Mouse (Mus musculus): Measurements from ENCODE around the gene Gm10283.
"Not testable (repeated sequence)": the region's sequence is repeated elsewhere in the genome, so short reads cannot be mapped to it uniquely, and the experiment has no call there.

Gm10283 gene

DNA sequence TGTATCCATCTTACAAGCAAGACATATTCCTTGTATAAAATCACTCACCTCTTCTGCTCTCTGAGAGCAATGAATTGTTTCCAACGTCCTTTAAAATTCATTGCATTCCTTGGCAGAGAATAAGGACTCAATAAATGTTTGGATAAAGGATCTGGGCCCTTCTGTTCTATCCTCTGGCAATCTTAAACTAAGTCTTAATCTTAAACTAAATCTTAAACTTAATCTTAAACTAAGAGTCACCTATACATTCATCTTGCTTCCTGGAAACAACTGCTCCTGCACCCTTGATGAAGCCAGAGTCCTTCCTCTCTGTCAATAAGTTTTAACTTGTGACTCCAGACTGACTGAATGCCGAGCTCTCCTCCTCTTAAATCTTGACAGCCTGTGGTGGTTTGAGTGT is at the start of gene Gm10283:
Gene Gm10283 (minus strand): TSS at position 101 of the 400 bp plus-strand sequence.
- no peak for DNase-seq (ENCODE audit: low spot score)

DNA sequence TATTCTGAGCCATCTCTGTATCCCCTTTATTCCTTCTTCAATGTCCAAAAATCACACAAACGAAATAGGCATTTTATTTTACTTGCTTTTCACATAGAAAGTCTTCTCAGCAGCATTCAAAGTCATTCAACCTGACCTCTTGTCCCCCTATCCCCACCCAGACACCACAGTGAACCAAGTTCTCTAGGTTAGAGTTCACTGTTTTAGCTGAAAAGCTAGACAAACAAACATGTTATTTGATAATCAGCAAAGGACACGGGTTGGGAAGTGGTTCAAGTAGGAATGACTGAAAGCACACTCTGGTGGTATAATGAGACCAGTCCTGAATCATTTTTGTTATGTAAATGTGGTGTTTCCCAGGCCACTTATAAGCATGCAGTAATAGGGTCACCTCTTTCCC is 31.9 kb upstream of the Gm10283 start:
- DNase-seq (ENCODE audit: low spot score) = peak; percentile 2

DNA sequence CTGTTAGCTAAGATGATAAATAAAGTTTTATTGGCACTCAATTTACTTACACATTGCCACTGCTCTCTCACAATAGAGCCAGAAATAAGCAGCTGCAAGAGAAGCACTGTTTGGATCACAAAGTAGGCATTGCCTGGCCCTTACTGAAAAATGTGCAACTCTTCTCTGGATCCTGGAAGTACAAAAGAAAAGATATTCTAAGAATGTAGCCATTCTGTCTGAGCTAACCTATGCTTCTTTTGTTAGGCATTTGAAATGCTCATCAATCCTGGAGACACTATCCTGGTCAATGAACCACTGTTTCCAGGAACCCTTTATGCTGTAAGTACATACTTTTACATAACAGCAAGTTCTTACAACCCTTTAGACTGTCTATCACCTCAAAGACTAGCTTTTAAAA is 15.3 kb upstream of the Gm10283 start:
- no peak for DNase-seq (ENCODE audit: low spot score)

DNA sequence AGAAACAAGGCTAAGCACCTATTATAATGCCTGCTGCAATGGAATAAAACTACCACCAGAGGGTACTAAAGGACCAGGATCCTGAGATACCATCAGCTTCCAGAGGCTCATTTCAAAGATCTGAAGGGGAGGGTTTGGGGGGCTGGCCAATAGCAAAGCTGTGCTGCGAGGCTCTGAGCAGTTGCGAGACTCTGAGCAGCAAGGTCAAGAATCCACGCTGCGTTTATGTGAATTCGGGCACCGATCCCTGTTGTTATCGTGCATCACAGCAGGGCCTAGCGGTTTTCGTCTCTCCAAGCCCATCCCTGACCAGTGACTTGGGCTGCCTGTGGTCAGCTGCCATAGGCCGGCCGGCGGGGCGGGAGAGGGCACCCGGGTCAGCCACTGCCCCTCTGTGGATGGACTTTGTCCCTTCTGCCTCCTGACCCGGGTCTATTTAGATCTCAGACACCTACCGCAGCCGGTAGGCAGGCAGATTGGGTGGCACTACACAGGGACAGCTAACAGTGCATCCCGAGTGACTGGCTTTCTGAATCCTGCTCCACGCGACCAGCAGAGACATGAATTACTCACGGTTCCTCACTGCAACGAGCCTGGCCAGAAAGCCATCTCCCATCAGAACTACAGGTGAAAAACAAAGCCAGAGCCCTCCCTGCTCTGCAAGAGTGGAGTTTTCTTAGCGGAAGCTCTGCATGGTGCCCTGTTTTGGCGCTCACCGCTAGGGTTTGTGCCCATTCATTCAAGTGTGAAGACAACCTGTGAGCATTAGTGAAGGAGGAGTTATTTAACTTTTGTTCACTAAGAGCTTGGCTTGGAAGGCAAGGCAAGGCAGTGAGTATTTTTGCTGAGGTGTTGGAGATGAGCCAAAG is 2.9 kb upstream of the Gm10283 start, which contains the start of gene Aadat:
Gene Aadat (plus strand): TSS at position 280 of the 869 bp plus-strand sequence.
- peak; percentile 35 for DNase-seq (ENCODE audit: low spot score)

DNA sequence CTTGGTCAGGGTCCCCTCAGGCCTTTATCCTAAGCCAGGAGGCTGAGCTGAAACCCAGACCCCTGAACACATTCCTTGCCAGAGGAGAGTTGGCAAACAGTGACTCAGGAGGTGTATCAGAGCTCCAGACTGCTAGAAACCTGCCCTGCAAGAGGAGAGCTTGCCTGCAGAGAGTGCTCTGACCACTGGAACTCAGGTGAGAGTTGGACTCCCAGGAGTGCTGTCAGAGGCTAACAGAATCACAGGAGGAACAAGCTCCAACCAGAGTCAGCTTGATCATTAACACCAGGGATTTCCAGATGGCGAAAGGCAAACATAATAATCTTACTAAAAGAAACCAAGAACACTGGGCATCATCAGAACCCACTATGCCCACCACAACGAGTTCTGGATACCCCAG is 8.0 kb downstream of the Gm10283 start:
- DNase-seq (ENCODE audit: low spot score) = not testable (repeated sequence)

DNA sequence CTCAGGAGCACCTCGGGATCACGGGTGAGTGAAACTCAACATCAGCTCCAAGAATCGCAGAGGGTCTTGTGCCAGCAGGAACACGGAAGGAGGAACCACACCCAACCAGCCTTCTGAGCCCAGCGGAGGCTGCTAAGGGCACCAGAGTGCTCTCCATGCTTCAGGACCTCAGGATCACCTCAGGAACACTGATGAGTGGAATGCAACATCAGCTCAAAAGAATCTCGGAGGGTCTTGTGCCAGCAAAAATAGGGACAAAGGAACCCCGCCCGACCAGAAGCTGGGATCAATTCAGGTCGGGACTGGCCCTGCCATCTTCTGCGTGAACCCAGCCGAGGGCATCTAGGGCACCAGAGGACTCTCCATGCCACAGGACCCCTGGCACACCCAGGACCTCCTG is 8.4 kb downstream of the Gm10283 start:
- DNase-seq (ENCODE audit: low spot score) = no peak

DNA sequence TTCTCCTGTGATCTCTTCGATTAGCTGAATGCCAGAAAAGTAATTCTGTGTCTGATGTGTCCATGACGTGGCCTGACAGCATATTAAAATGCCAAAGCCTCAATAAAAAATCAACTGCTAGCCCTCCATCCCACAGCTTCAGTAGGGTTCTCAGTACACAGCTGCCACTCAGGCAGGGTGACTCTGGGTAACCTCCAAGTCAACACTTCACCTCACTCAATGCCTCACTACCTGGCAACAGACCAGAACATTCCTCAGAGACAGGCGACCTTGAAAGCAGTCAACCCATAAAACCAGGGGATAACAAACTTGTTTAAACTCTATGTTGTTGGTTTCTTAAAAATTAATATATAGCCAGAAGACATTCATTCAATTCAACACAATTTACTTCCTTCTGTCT is 10.5 kb downstream of the Gm10283 start:
- no peak for DNase-seq (ENCODE audit: low spot score)

DNA sequence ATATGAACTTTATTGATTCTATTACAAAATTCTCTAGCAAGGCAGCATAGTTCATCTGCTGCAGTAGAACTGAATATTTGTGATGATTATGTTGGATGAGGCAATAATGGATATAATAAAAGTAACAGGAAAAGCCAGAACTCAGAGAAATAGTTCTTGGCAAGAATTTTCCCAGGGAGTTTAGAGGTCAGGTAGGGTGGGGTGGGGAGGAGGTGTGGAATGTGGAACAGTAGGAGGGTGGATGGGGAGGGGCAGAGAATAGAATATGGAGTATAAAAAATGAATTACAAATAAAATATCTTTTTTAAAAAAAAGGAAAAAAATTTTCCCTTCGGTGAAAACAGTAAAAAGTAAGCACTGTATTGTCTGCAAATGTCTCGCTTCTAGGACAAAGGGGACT is 11.1 kb downstream of the Gm10283 start:
- no peak for DNase-seq (ENCODE audit: low spot score)

DNA sequence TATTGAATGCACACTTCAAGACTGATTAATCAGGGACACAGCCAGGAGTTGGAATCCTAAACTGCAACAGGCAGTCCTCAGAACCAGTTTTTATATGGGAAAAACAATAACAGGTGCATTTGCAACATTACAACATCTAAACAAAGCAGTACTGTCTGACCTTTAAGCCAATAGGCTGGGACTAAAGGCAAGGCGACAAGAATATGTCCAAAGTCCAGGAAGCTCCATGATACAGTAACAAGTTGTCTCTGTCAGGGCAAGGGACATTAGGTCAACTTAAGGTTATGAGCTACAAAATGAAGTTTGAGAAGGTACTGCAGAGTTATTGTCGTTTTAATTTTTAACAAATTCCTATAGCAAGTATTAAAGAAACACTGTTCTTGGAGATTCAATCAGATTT is 12.9 kb downstream of the Gm10283 start:
- DNase-seq (ENCODE audit: low spot score) = no peak

DNA sequence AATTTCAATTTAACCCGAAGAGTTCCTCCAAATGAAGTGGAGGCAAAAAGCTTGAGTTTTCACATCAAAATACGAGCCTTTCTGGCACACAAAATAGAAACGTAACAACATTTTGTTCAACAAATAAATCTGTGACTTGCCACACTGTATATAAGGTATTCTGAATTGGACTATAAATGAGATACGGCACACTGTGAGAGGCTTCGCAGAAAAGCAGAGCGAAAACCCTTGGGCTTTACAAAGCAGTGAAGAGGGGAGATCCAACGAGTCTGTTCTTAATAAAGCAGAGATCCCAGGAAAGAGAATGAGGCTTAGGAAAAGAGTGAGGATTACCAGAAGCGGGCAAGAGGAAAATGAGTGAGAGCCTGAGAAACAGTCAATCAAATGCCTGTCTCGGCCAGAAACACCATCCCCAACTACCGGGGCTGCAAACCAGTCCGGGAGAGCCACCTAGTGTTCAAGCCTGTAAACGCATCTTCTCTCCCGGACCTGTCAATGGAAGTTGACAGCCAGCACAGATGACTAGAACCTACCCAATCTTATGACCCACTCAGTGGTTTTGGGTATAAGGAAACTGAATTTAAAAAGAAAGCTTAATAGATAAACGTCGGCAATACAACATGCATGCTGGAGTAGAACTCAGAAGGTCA is 36.2 kb downstream of the Gm10283 start:
- peak; percentile 66 for DNase-seq (ENCODE audit: low spot score)

DNA sequence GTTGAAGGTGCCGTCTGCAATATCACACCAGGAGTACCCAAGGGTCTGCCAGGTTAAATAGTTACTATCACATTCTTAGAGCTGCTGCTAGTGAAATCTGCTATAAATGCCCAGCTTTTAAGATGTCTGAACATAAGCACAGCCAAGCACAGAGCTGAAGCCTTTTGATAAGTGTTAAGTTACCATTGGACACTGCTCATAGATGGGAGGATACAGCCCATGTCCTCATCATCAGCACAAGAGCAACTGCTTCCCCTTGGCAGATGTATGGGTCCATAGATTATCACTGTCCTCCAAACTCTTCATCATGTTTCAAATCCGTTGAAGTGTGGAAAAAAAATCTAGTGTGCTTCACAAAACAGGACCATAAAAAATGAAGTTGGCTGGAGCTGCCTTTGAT is 53.7 kb downstream of the Gm10283 start:
- no peak for DNase-seq (ENCODE audit: low spot score)

DNA sequence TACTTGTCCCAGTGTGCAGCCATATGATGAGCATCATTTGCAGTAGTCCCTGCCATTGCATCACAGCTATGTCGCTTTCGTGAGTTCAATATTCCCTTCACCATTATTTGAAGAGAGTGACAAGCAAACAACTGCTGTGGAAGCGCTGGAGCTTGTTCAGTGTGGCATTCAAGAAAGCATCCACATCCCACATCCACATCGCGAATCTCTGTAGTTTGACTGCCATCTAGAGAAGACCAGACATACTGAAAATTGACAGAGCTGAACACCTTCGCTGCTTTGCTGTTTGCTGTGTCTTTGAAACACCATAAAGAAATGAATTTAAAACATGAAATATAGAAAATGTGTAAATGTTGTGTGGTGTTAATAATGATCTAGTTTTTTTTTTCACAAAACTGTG is 58.0 kb downstream of the Gm10283 start:
- DNase-seq (ENCODE audit: low spot score) = no peak

DNA sequence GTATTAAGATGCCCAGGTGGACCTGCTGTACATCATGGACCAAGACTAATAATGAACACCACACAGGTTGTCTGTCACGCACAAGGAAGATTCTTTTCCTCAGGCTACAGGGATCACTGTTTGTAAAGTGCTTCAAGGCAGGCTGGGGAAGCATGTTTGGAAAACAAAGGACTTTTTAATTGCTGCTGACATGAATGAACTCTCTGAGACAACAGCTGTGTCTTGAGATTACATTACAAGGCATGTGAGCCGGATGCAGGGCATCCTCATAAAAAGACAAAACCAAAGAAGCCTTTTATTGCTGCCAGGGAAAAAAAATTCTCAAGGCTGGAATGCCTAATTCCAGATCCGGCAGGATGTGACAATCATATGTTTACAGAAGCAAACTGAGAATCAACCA is 64.4 kb downstream of the Gm10283 start:
- no peak for DNase-seq (ENCODE audit: low spot score)

DNA sequence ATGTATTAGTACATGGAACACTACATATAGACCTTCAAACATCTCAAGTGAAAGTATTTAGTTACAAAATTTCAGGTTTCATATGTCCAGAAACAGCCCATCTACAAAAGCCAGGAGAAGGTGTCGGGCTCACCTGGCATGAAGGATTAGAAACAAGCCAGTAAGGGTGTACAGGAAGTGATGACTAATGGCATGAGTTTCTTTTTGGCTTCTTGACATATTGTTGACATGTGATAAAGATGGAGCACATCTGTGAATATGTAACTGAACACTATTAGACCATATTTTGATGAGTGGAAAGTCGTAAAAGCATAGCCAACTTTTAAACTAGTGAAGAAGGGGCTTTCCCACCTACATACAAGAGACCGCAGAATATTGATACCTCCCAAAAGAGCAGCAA is 66.1 kb downstream of the Gm10283 start:
- no peak for DNase-seq (ENCODE audit: low spot score)

DNA sequence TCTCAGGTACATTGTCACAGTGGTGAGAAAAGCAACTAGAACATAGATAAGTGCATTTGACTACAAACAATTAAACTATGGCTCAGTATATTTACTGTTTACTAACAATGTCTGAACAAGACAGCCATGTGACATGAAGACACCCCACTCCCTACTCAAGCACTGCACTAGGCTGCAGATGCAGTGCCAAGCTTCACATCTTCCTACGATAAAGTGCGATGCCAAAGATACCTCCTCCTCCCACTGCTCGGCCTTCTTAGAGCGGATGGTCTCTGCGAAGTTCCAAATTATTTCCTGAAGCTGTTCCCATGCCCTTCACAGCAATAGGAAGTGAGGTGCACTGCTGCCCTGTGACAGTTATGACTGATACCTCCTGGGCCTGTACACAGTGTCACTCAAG is 70.3 kb downstream of the Gm10283 start:
- DNase-seq (ENCODE audit: low spot score) = no peak

DNA sequence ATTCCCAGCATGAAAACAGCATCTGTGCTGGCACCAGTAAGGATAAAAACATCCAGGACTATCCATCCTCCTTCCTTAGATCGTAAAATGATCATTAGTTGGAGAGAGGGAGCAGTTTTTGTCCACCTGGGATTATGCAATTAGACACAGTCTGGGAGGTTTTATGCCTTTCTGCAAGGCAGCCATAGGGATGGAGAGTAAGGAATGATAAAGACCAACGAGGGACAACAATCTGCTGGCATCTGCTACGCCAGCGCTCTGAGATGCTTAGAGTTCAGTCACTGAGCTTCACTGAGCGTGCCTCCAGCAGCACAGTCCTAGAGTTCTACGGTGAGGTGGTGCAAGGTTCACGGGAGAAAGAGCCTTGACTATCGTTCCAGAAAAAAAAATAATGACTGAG is 96.6 kb downstream of the Gm10283 start:
- no peak for DNase-seq (ENCODE audit: low spot score)

DNA sequence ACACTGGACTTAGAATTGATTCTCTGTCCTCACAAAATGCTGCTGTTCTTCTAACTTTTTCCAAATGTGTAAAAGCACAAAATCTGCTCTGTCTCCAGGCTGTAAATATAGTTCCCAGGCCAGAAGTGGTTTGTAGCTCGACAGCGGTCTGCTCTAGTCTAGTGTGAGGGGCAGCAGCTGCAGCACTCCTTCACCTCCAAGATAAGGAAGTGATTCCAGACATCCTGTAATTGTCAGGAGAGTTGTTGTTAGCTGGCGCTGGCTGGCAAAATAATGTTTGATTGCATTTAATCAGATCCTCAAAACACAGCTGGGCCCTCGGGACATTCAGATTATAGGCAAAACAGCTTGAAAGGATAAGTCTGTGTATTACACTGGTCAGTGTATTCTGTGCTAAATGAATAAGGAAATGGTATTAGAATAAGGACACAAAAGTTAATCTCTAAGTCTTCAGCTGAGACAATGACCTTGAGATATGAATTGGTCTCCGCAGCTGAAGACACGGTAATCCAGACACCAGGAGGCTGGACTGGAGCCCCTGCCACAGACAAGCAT is 97.9 kb downstream of the Gm10283 start:
- no peak for DNase-seq (ENCODE audit: low spot score)

DNA sequence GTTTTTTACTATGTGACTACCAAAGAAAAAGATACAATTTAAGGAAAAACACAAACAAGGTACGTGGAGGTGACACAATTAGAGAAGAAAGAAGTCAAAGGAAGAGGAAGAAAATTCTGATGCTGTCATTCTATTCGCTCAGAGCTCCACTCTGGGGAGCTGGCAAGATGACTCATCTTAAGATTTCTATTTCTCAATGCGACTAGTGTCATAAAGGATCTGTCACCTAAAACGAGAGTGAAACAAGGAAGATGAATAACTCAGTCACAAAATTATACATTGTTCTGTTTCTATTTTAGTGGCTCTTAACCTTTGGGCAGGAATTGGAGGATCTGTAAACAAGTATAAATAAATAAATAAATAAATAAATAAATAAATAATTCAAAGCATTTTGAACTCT is 109.3 kb downstream of the Gm10283 start:
- no peak for DNase-seq (ENCODE audit: low spot score)

DNA sequence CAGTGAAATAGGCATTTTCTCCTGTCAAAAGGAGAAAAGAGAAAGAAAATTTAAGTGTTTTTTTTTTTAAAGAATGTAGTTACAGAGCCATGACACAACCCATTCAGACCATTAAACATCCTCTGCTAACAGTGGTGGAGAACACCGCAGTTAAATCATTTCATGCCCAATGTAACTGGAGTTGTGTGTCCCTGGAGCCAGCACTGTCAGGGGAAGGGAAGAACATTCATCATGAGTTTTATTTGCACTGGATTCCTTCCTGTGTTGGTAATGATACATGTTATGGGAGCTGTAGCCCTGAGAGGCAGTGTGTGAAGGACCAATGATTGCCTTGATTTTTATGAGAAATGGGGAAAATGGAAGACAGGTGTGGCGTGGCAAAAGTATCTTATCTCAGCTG is 116.4 kb downstream of the Gm10283 start:
- DNase-seq (ENCODE audit: low spot score) = no peak
